7 mouse cellular contexts compared by ENCODE assay signal in the genomic region with DNA sequence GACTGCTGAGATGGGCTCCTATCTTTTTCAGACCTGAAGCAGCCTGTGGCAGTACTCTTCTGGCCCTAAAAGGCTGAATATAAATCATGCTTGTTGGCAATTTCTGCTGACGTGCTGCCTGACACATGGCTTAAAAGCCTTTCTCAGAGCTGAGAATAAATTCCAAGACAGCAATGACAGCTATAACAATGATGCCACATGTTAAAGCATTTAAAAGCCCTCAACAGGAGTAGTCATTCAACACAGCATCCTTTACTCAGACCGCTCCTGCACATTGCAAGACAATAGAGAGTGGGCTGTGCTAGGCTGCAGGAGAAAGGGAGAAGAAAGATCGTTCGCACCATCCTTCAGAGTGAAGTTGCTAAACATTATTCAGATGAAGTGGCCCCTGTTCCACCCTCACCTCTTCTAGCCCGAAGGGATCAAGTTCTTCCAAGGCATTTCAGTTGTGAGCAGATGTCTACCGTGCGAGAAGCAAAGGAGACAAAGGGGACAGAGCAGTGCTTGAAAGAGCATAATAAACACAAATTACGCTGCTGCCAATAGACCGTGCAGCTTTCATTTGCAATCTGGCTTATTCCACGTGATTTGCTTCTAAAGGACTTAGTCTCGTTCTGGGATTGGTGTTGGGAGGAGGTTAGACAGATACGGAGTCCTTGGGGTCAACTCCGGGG.
A peak's percentile ranks its signal among the peaks of the same experiment; 100 is the strongest.
DNase-seq lines count a peak whose midpoint lies in the region; ATAC-seq and TF ChIP-seq lines count a peak whose summit lies in the region.

No protein-coding gene starts in this region.

- DNase-seq in 3T3-L1 (ENCODE audit: low read depth, low spot score) (peak; percentile 45), ES-E14 (ENCODE audit: low read depth, low spot score) (peak; percentile 21)
- DNase-seq in layer of hippocampus, postnatal 14 days (ENCODE audit: low spot score in 2 of 2) = peak; percentile 25 to 28
- DNase-seq in retina, embryonic 14.5 days (ENCODE audit: low spot score) = peak; percentile 61
- no peak for DNase-seq in B cell, adult 2 months

- 3% methylated on average over 13 of the region's 13 CpGs for WGBS in forebrain, embryonic 15.5 days

- peak; percentile 95 for ATAC-seq in forebrain, embryonic 15.5 days (replicated peaks)
- ATAC-seq in megakaryocyte-erythroid progenitor cell, adult 5-6 weeks (replicated peaks; ENCODE audit: low FRiP score, low TSS enrichment, poor library complexity, severe bottlenecking) = no peak

- no peaks in the 10 kb centered on the region for H3K36me3 ChIP-seq in ES-E14 (ENCODE audit: control insufficient read depth, insufficient read depth, low read length, poor library complexity, severe bottlenecking)
- no peaks in the 10 kb centered on the region for H3K36me3 ChIP-seq in forebrain, embryonic 15.5 days

- no peak overlapping the region for H3K4me3 ChIP-seq in ES-E14 (ENCODE audit: insufficient read depth in 1 of 2, low read depth in 1 of 2, low read length in 2 of 2, poor library complexity in 1 of 2, severe bottlenecking in 1 of 2)
- H3K4me3 ChIP-seq in forebrain, embryonic 15.5 days = peak overlapping the region; percentile 31

- no peaks in the 10 kb centered on the region for H3K9me3 ChIP-seq in ES-E14 (ENCODE audit: control insufficient read depth, insufficient read depth, low read depth, low read length)
- H3K9me3 ChIP-seq in forebrain, embryonic 15.5 days = no peaks in the 10 kb centered on the region

- no peak overlapping the region for H3K27ac ChIP-seq in ES-E14 (ENCODE audit: insufficient read depth, low read depth, low read length, poor library complexity, severe bottlenecking)
- H3K27ac ChIP-seq in forebrain, embryonic 15.5 days (replicated peaks) = peak overlapping the region; percentile 86

- H3K27me3 ChIP-seq in forebrain, embryonic 15.5 days = no peaks in the 10 kb centered on the region

- no peaks in the 10 kb centered on the region for H3K4me1 ChIP-seq in ES-E14 (ENCODE audit: control insufficient read depth in 2 of 2, insufficient read depth in 2 of 2, low read length in 2 of 2, poor library complexity in 1 of 2)
- H3K4me1 ChIP-seq in forebrain, embryonic 15.5 days = peaks cover 18% of the 10 kb centered on the region

- no peak overlapping the region for H3K9ac ChIP-seq in ES-E14 (ENCODE audit: insufficient read depth, low read depth, low read length, poor library complexity, severe bottlenecking)
- peak overlapping the region; percentile 41 for H3K9ac ChIP-seq in forebrain, embryonic 15.5 days (replicated peaks)

- H3K4me2 ChIP-seq in forebrain, embryonic 15.5 days (replicated peaks) = peak overlapping the region; percentile 49

- in situ Hi-C loops in ES-E14 (cut with MboI; ENCODE audit: low sequenced_read_pairs in 2 of 2, unreplicated experiment in 2 of 2) = no loop called here

TF ChIP-seq in ES-E14, 5 proteins besides CTCF, POLR2A, EP300 and RAD21:
- TF ChIP-seq CHD2 (IDR thresholded peaks at IDR 0.05; ENCODE audit: low read depth, low read length) (no peak), MAFK (IDR thresholded peaks at IDR 0.05; ENCODE audit: insufficient read depth, low read depth, low read length) (no peak), HCFC1 (IDR thresholded peaks at IDR 0.05; ENCODE audit: borderline replicate concordance, insufficient read depth, low read length) (no peak), ZNF384 (IDR thresholded peaks at IDR 0.05; ENCODE audit: low read depth, low read length) (no peak), ZC3H11A (IDR thresholded peaks at IDR 0.05; ENCODE audit: borderline replicate concordance, low read depth, low read length) (no peak)

Comparison
In these comparisons a context has a peak if more than half of its experiments do, and no peak if none do; other contexts are left out.
1. DNase-seq: peak in 3T3-L1 (single experiment), ES-E14 (single experiment), layer of hippocampus, postnatal 14 days (2 of 2) and retina, embryonic 14.5 days (single experiment); none in B cell, adult 2 months (0 of 2).